13 mouse cellular contexts compared by ENCODE assay signal in genomic region chr14:34043341-34043740, GRCm38 (mm10).
"Had no signal": no experiment of that assay in that cellular context is flagged by ENCODE, and none has a peak within 500 bp of the region (broad histone marks: within the 10 kb centered on the region; RNA-seq: fewer than 3 reads in every experiment).

No protein-coding gene starts in this region.

- DNase-seq: gastrocnemius, adult 2 months; gastrocnemius, postnatal 10 days; gastrocnemius, postnatal 25 days; heart, adult 2 months; heart, postnatal 4 days; kidney, adult 18-20 months; kidney, adult 8-10 months; kidney, postnatal 10 days; kidney, postnatal 25 days; kidney, postnatal 4 days; liver; liver, embryonic 13.5 days; liver, postnatal 0 days had no signal
